Mouse (Mus musculus) layer of hippocampus, adult 11-12 months (tissue): ENCODE measurements around the gene Cnp.

Experiments
- DNase-seq: peaks from one replicate; pipeline ENCODE4 v3.0.0; 2022; ENCODE audit warnings: low spot score

Gene Cnp

GRCm38 (mm10) chr11:100622714-100623113 is 48.0 kb downstream of the Cnp start:
- DNase-seq = peak; percentile 95

DNA sequence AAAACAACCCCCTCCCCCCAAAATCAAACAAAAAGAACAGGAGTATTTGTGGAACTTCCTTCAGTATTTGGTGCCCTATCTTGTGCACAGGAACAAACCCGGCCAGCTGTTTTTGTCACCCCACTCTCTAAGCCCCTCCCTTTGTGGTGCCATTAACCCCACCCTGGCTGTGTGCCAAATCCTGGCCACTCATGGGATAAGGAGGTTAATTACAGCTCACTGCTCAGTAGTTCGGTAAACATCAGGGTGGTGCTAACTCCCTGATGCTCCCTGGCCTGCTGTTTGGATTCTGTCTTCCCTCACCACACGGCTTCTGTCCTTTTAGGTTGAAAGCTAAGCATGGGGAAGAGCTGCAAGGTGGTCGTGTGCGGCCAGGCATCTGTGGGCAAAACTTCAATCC is 49.2 kb downstream of the Cnp start:
- no peak for DNase-seq

DNA sequence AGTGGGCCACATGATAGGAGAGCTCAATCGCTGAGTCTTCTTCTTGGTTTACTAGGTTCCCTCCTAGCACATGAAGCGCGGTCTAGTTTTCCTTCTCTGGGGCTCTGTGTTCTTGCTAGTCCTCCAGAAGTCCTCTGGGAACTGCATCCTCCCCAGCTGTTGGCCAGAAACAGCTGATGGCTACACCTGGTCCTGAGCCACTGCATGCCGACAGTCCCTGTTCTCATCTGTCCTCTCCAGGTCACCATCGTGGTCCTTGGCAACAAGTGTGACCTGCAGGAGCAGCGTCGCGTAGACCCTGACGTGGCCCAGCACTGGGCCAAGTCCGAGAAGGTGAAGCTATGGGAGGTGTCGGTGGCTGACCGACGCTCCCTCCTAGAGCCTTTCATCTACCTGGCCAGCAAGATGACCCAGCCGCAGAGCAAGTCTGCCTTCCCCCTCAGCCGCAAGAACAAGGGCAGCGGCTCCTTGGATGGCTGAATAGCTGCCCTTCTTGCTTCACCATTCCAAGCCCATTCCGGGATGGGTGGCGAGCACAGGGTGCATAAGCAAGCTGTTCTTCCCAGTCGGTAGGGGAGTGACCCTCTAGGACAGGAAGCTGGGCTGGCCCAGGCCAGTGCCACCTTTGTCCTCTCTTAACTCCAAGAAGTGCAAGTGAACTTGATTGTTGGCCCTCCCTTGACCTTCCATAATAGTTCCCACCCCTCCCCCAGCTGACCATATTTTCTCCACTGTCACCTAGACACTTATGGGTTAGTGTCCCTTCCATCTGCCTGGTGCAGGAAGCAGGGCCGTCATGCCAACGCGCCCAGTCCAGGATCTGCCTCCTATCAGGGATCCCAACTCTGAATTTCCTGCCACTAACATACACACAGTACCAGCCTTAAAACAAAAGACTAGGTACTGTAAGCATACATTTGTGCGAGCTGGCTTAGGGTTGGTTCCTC is 51.3 kb downstream of the Cnp start:
- no peak for DNase-seq

DNA sequence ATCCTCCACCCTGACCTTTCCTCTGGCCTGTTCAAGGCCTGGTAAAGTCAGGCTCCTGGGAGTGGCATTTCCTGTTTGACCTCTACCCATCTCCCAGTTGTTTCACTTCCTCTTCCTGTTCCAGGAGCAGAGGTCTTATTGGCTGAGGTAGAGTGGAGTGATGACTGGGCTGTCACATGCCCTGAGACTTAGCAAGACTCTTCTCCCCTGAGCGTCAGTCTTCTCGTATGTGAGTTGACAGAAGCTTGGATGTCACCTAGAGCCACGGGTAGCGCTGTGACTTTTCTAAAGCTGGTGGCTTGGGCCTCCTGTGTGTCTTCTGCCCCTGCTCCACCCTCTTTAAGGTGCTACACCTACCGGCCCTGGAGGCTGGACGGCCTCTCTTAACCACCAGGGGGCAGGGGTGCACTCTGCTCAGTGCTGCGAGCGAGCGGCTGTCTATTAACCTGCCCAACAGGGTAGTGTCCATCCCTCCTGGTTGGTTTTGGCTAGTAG is 52.0 kb downstream of the Cnp start:
- peak; percentile 70 for DNase-seq

DNA sequence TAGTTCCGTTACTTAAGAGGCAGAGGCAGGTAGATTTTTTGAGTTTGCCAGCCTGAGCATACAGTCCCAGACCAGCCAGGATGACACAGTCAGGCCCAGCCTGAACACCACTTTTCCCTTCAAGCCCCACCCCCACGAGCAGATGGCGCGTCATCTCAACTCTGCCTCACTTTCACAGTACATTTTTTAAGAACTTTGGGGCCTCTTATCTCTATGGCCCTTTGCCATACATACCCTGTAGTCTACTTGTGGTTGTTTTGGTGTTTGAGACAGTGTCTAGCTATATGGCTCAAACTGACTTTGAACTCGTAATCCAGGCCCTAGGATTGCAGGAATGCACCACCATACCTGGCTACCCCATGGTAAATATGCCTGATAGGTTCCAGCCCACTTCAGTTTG is 53.4 kb downstream of the Cnp start:
- DNase-seq = no peak

- no peak for DNase-seq
Observed at GRCm38 (mm10) chr11:100628862-100629352, 54.2 kb downstream of the Cnp start.

GRCm38 (mm10) chr11:100634530-100634929 is 59.8 kb downstream of the Cnp start:
- DNase-seq = no peak

- no peak for DNase-seq
Observed at GRCm38 (mm10) chr11:100640159-100640906, 65.6 kb downstream of the Cnp start.
